Mouse (Mus musculus) liver, adult 2 months (tissue): Measurements from ENCODE around the gene Fam228b.

Experiments
- CTCF ChIP-seq: fragments of 200-500 bp; IDR thresholded peaks from 2 replicates; pipeline ENCODE4 v1.5.1; 2011; ENCODE audit warnings: low read depth, low read length, control low read depth
- POLR2A ChIP-seq: fragments of 200-500 bp; IDR thresholded peaks from 2 replicates; pipeline ENCODE4 v1.6.1; 2011; ENCODE audit warnings: low read length, control low read depth; ENCODE audit not compliant: insufficient read depth; ENCODE audit errors: extremely low read depth

GRCm38 (mm10) chr12:4706175-4706574, 62.9 kb downstream of the Fam228b start:
- TF ChIP-seq CTCF, result no peak
- no peak for TF ChIP-seq POLR2A
